Mouse (Mus musculus) ES-E14 (cell line): ENCODE measurements around the gene Hsp90aa1.

Experiments
- CHD2 ChIP-seq: IDR thresholded peaks from 2 replicates; pipeline ENCODE4 v1.6.1; 2014; ENCODE audit warnings: mild to moderate bottlenecking, low read depth, low read length, inconsistent platforms
- HCFC1 ChIP-seq: IDR thresholded peaks from 2 replicates; pipeline ENCODE4 v1.6.1; 2012; ENCODE audit warnings: low read length, inconsistent platforms, borderline replicate concordance; ENCODE audit not compliant: insufficient read depth
- MAFK ChIP-seq: IDR thresholded peaks from 2 replicates; pipeline ENCODE4 v1.6.1; 2014; ENCODE audit warnings: mild to moderate bottlenecking, low read depth, low read length, inconsistent platforms; ENCODE audit not compliant: insufficient read depth
- ZC3H11A ChIP-seq: IDR thresholded peaks from 2 replicates; pipeline ENCODE4 v1.6.1; 2012; ENCODE audit warnings: low read depth, mild to moderate bottlenecking, inconsistent platforms, low read length, borderline replicate concordance
- ZNF384 ChIP-seq: IDR thresholded peaks from 2 replicates; pipeline ENCODE4 v1.6.1; 2012; ENCODE audit warnings: low read depth, low read length, inconsistent platforms

- TF ChIP-seq MAFK = no peak
- no peak for TF ChIP-seq CHD2
- TF ChIP-seq HCFC1 = no peak
- TF ChIP-seq ZNF384 = no peak
- no peak for TF ChIP-seq ZC3H11A
Observed at GRCm38 (mm10) chr12:110711270-110711669, 8.7 kb upstream of the Hsp90aa1 start.
